Mouse (Mus musculus) kidney, embryonic 15.5 days (tissue): Measurements from ENCODE around the gene Slc25a13. TPM values are rescaled to one million over a fixed set of nuclear protein-coding genes. Genes with fewer than 3 reads are reported as not detected.

Experiments
- ATAC-seq: fragments of 200-750 bp; cut with Nextera tagmentation; replicated peaks from 2 replicates; pipeline ENCODE4 v1.8.0; 2017; ENCODE audit warnings: moderate TSS enrichment; ENCODE audit not compliant: low FRiP score
- H3K27ac ChIP-seq: fragments of 300-500 bp; sonication (generic); 2 replicates; pipeline ENCODE4 v1.5.1; 2015; ENCODE audit warnings: mild to moderate bottlenecking, inconsistent platforms
- H3K27me3 ChIP-seq: fragments of 300-500 bp; sonication (generic); 2 replicates; pipeline ENCODE4 v1.6.1; 2015; ENCODE audit warnings: inconsistent platforms
- H3K36me3 ChIP-seq: fragments of 300-500 bp; sonication (generic); 2 replicates; pipeline ENCODE4 v1.6.1; 2015; ENCODE audit warnings: inconsistent platforms
- H3K4me1 ChIP-seq: fragments of 300-500 bp; sonication (generic); 2 replicates; pipeline ENCODE4 v1.6.1; 2015; ENCODE audit warnings: inconsistent platforms
- H3K4me2 ChIP-seq: fragments of 300-500 bp; sonication (generic); 2 replicates; pipeline ENCODE4 v1.6.1; 2015; ENCODE audit warnings: moderate library complexity, mild to moderate bottlenecking, inconsistent platforms
- H3K4me3 ChIP-seq: fragments of 300-500 bp; sonication (generic); replicated peaks from 2 replicates; pipeline ENCODE4 v1.5.1; 2015; ENCODE audit warnings: mild to moderate bottlenecking, inconsistent platforms
- H3K9ac ChIP-seq: fragments of 300-500 bp; sonication (generic); 2 replicates; pipeline ENCODE4 v1.6.1; 2015; ENCODE audit warnings: mild to moderate bottlenecking, inconsistent platforms
- H3K9me3 ChIP-seq: fragments of 300-500 bp; sonication (generic); replicated peaks from 2 replicates; pipeline ENCODE4 v1.6.1; 2016; ENCODE audit warnings: inconsistent platforms
- WGBS: fragments of 180-500 bp; shearing (Covaris S2); methylation state at CpG from one replicate; pipeline ENCODE4 v1.1.7; 2015; ENCODE audit warnings: mixed read lengths; 5-methylcytosine and 5-hydroxymethylcytosine counted together
- polyA plus RNA-seq: library from polyadenylated mRNA; unstranded; fragments of >200 nt; fragmentation: Nextera tagmentation; extraction: Ambion mirVana; gene quantifications from 2 replicates; pipeline ENCODE4 v1.2.1, GENCODE M21; 2015

Gene Slc25a13
- polyA plus RNA-seq, 1 experiment from 2014 or later: 43.6 TPM

DNA sequence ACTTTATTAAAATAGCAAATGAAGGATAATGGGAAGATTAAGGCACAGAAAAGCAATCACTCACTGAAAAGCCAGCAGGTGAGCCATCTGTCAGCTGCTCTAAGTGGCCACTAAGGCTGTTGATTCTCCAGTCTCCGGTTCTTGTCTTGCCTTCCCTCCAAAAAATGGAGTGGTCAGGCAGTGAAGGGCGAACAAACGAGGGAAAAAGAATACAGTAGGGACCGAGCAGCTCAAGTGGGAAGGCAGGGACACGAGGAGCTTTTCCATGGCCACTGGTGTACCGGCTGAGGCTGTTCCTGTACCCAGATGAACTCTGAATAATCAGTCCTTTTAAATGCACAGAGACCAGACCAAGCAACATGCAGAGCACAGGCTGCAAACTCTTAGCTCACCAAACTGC, 54.8 kb downstream of the Slc25a13 start:
- no peak overlapping the region for H3K9ac ChIP-seq
- H3K4me2 ChIP-seq: no peak overlapping the region
- ATAC-seq: no peak
- no peak overlapping the region for H3K27ac ChIP-seq
- no peaks in the 10 kb centered on the region for H3K27me3 ChIP-seq
- no peaks in the 10 kb centered on the region for H3K9me3 ChIP-seq
- no peak overlapping the region for H3K4me3 ChIP-seq
- H3K4me1 ChIP-seq: peaks cover 10% of the 10 kb centered on the region
- no peaks in the 10 kb centered on the region for H3K36me3 ChIP-seq
- 69% methylated on average over 6 of the region's 6 CpGs for WGBS

DNA sequence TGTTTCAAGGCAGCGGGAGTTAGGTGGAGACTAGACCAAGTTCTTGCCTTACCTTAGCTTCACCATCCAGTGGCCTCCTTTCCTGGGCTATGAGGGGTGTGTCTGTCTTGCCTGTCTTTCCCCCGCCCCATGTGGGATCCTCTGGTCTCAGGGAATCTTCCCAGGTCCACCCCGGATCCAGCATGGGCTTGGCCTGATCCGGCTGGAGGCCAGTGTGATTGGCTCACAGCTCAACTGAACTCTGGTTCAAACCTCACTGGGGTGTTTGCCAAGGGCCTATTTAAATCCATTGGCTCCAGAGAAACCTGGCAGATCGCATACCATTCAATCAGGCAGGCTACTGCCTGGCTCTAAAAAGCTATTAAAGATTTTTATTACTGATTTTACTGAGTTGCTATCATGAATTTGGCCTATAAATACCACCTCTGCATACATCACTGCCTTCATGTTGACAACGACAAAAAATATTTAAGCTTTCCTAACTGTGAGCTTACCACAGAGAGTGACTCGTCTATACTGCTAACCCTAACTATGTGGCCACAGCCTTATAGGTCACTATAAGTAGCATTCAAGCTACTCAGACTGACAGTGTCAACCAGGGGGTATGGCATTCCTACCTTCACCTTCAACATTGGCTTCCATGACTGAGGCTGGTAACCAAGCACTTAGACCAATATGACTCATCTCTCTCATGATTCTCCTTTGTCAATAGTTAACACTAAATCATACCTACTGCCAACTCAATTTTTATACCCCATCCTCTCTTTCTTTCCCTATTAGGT, 56.1 kb downstream of the Slc25a13 start:
- no peaks in the 10 kb centered on the region for H3K9me3 ChIP-seq

GRCm38 (mm10) chr6:6159221-6159859, 57.6 kb downstream of the Slc25a13 start:
- H3K27ac ChIP-seq: peak overlapping the region; percentile 60
- H3K4me3 ChIP-seq: no peak overlapping the region
- no peak for ATAC-seq
- no peak overlapping the region for H3K9ac ChIP-seq
- no peaks in the 10 kb centered on the region for H3K27me3 ChIP-seq
- no peaks in the 10 kb centered on the region for H3K9me3 ChIP-seq
- no peak overlapping the region for H3K4me2 ChIP-seq
- H3K4me1 ChIP-seq: peaks cover 10% of the 10 kb centered on the region
- no peaks in the 10 kb centered on the region for H3K36me3 ChIP-seq
- 36% methylated on average over 7 of the region's 7 CpGs for WGBS

More for the DNA sequence above, 56.1 kb downstream of the Slc25a13 start:
- H3K36me3 ChIP-seq: no peaks in the 10 kb centered on the region
- H3K4me3 ChIP-seq: no peak overlapping the region
- no peak overlapping the region for H3K9ac ChIP-seq
- WGBS: 76% methylated on average over 7 of the region's 7 CpGs
- peaks cover 10% of the 10 kb centered on the region for H3K4me1 ChIP-seq
- no peak overlapping the region for H3K4me2 ChIP-seq
- 0 out of 2 replicates have a peak, but pooled peaks have one; percentile 28 for ATAC-seq
- H3K27ac ChIP-seq: no peak overlapping the region
- H3K27me3 ChIP-seq: no peaks in the 10 kb centered on the region

GRCm38 (mm10) chr6:6153426-6153825, 63.5 kb downstream of the Slc25a13 start:
- Histone ChIP-seq H3K9ac (no peak overlapping the region), H3K27me3 (no peaks in the 10 kb centered on the region), H3K4me1 (no peaks in the 10 kb centered on the region), H3K4me3 (no peak overlapping the region), H3K27ac (no peak overlapping the region), H3K9me3 (no peaks in the 10 kb centered on the region), H3K36me3 (no peaks in the 10 kb centered on the region; the same call in 1 of the 2 replicates), H3K4me2 (no peak overlapping the region)
- 45% methylated on average over 10 of the region's 10 CpGs for WGBS
- peak; percentile 37; the same call in 1 of the 2 replicates for ATAC-seq

DNA sequence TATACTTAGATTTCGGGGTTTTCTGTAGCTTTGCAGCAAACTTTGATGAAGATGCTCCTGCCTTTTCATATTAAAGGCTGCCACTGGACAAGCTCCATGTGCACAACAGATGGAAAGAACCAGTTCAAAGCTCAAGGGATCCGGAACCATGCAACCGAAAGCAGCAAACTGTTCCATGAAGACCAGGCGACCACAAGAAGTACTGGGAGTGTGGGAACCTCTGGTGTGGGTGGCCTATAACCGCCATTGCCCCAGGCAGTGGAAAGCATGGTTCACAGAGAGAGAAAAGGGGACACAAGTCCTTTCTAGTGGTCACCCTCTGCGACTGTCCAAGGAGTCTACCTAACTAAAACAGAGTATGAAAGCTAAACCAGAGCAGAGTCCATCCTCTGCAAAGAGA, 66.2 kb downstream of the Slc25a13 start:
- 94% methylated on average over 6 of the region's 6 CpGs for WGBS
- H3K4me3 ChIP-seq: no peak overlapping the region
- H3K9ac ChIP-seq: no peak overlapping the region
- H3K4me2 ChIP-seq: no peak overlapping the region
- H3K4me1 ChIP-seq: no peaks in the 10 kb centered on the region
- no peak for ATAC-seq
- no peaks in the 10 kb centered on the region for H3K27me3 ChIP-seq
- no peaks in the 10 kb centered on the region for H3K9me3 ChIP-seq
- peaks cover 9% of the 10 kb centered on the region; the same call in 1 of the 2 replicates for H3K36me3 ChIP-seq
- no peak overlapping the region for H3K27ac ChIP-seq

DNA sequence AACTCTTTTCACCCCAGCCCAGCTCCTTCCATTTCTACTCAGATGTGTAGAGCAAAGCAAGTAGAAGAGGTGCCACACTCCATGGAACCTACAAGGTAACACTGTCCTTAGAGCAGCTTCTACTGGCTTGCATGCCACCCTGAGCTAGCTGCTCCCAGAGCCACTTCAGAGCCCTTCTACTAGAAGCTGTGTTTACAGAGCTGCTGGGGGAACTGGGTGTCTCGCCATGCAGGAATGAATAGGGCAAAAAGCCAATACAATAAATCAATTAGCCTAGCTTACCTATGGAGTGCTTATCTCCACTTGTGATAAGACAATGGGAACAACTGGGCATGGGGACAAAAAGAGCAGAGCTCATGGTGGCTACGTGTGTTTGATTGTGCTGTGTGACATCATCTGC, 67.2 kb downstream of the Slc25a13 start:
- no peak for ATAC-seq
- Histone ChIP-seq H3K9me3 (no peaks in the 10 kb centered on the region), H3K4me2 (no peak overlapping the region), H3K27me3 (no peaks in the 10 kb centered on the region), H3K4me3 (no peak overlapping the region), H3K9ac (no peak overlapping the region), H3K27ac (no peak overlapping the region), H3K36me3 (peaks cover 9% of the 10 kb centered on the region; the same call in 1 of the 2 replicates), H3K4me1 (no peaks in the 10 kb centered on the region)
- 64% methylated on average over 2 of the region's 2 CpGs for WGBS

DNA sequence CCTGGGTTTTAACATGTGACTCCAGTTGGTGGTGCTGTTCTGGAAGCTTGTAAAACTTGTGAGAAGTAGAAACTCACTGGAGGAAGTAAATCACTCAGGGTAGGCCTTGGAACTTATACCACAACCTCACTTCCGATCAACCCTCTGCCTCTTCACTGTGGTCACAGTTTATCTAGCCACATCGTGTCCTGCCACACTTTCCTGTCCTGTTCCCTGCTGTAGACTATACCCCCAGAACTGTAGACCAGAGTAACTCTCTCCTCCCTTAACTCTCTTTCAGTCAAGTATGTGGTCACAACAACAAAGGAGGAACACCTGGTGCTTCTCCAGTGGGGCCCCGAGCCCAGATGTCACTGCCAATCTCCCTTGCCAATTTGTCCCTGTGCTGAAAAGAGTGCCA, 67.6 kb downstream of the Slc25a13 start:
- WGBS: 89% methylated on average over 3 of the region's 3 CpGs
- H3K9me3 ChIP-seq: no peaks in the 10 kb centered on the region
- H3K27me3 ChIP-seq: no peaks in the 10 kb centered on the region
- H3K36me3 ChIP-seq: peaks cover 9% of the 10 kb centered on the region; the same call in 1 of the 2 replicates
- H3K4me2 ChIP-seq: no peak overlapping the region
- no peak overlapping the region for H3K27ac ChIP-seq
- H3K4me1 ChIP-seq: no peaks in the 10 kb centered on the region
- no peak overlapping the region for H3K4me3 ChIP-seq
- H3K9ac ChIP-seq: no peak overlapping the region
- ATAC-seq: no peak

- no peak overlapping the region for H3K4me3 ChIP-seq
- no peak for ATAC-seq
- H3K27me3 ChIP-seq: no peaks in the 10 kb centered on the region
- 51% methylated on average over 13 of the region's 13 CpGs for WGBS
- H3K36me3 ChIP-seq: 0 out of 2 replicates have a peak, but pooled peaks cover 9% of the 10 kb centered on the region
- H3K9ac ChIP-seq: no peak overlapping the region
- no peak overlapping the region for H3K27ac ChIP-seq
- no peak overlapping the region for H3K4me2 ChIP-seq
- H3K9me3 ChIP-seq: no peaks in the 10 kb centered on the region
- peaks cover 7% of the 10 kb centered on the region; the same call in 1 of the 2 replicates for H3K4me1 ChIP-seq
Observed at GRCm38 (mm10) chr6:6145412-6145811, 71.6 kb downstream of the Slc25a13 start.

DNA sequence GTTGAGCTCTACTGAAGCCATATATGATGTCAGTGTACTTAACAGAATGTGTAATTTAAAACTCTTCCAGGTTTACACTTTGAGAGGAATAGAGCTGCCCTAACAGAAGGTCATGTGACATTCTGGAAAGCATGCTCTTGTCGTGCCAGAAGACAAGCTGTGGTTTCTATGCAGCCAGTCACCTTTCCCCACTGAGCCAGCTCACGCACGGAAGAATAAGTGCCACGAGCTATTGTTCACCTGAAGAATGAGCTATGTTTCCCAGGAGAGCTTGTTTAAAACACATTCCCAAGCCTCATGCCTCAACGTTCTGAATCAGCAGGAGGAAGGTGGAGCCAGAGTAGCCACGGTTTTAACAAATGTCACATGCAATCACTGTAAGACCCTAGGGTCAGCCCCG, 73.4 kb downstream of the Slc25a13 start:
- 40% methylated on average over 7 of the region's 7 CpGs for WGBS
- Histone ChIP-seq H3K9ac (no peak overlapping the region), H3K4me2 (no peak overlapping the region), H3K4me3 (no peak overlapping the region), H3K4me1 (peaks cover 7% of the 10 kb centered on the region; the same call in 1 of the 2 replicates), H3K27me3 (no peaks in the 10 kb centered on the region), H3K27ac (no peak overlapping the region), H3K9me3 (no peaks in the 10 kb centered on the region), H3K36me3 (0 out of 2 replicates have a peak, but pooled peaks cover 9% of the 10 kb centered on the region)
- ATAC-seq: no peak

- Histone ChIP-seq H3K27ac (no peak overlapping the region), H3K4me2 (no peak overlapping the region), H3K9me3 (peaks cover 4% of the 10 kb centered on the region; the same call in 1 of the 2 replicates), H3K9ac (no peak overlapping the region), H3K4me3 (no peak overlapping the region), H3K27me3 (no peaks in the 10 kb centered on the region), H3K4me1 (peaks cover 7% of the 10 kb centered on the region; the same call in 1 of the 2 replicates), H3K36me3 (peaks cover 4% of the 10 kb centered on the region; the same call in 1 of the 2 replicates)
- ATAC-seq: no peak
- 79% methylated on average over 3 of the region's 3 CpGs for WGBS
Observed at GRCm38 (mm10) chr6:6140370-6140769, 76.6 kb downstream of the Slc25a13 start.

DNA sequence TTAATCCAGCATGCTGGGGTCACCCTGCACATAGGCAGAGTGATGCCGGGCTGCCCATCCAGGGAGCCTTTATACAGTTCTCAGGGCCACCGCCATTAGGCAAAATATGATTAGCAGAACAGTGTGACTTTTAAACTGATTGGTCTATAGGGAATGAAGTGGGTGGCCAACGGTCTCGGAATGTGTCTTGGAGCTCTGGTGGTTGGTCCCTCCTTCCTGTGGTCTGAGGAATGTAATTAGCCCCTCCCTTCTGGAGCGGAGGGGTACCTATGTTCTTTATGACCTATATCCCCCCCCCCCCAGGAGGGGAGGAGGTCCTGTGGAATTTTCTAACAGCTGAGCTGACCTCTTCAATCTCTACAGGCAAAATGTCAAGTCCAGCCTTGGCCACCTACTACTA, 77.9 kb downstream of the Slc25a13 start:
- WGBS: 90% methylated on average over 5 of the region's 5 CpGs
- peaks cover 4% of the 10 kb centered on the region; the same call in 1 of the 2 replicates for H3K9me3 ChIP-seq
- no peak for ATAC-seq

DNA sequence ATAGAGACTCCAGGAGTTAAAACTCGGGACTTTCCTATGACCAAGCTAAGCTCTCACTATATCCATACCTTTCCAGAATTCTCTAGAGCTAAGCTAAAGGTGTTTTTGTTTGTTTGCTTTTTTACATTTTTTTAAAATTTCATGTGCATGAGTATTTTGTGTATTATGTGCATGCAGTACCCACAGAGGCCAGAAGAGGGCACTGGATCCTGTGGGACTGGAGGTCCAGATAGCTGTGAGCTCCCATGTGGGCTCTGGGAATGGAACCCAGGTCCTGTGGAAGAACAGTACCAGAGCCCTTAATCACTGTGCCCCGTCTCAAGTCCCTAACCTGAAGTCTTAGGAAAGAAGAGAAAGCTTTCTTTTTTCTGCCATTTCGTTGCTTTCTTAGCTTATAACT, 80.2 kb downstream of the Slc25a13 start:
- Histone ChIP-seq H3K9me3 (peaks cover 4% of the 10 kb centered on the region; the same call in 1 of the 2 replicates), H3K9ac (no peak overlapping the region), H3K4me2 (no peak overlapping the region), H3K27ac (no peak overlapping the region), H3K36me3 (peaks cover 4% of the 10 kb centered on the region; the same call in 1 of the 2 replicates), H3K4me3 (no peak overlapping the region), H3K27me3 (no peaks in the 10 kb centered on the region), H3K4me1 (no peaks in the 10 kb centered on the region)
- WGBS: 94% methylated on average over 3 of the region's 3 CpGs
- ATAC-seq: no peak

More for the DNA sequence above, 77.9 kb downstream of the Slc25a13 start:
- no peak overlapping the region for H3K27ac ChIP-seq
- no peak overlapping the region for H3K4me2 ChIP-seq
- no peak overlapping the region for H3K4me3 ChIP-seq
- no peak overlapping the region for H3K9ac ChIP-seq
- peaks cover 4% of the 10 kb centered on the region; the same call in 1 of the 2 replicates for H3K36me3 ChIP-seq
- H3K4me1 ChIP-seq: peaks cover 7% of the 10 kb centered on the region; the same call in 1 of the 2 replicates
- no peaks in the 10 kb centered on the region for H3K27me3 ChIP-seq
